Mouse (Mus musculus) kidney, postnatal 0 days (tissue): ENCODE data around the gene Ift57. TPM values are rescaled to one million over a fixed set of nuclear protein-coding genes. Genes with fewer than 3 reads are reported as not detected.

ENCODE experiments used
- ATAC-seq: fragments of 200-750 bp; cut with Nextera tagmentation; replicated peaks from 2 replicates; pipeline ENCODE4 v1.8.0; 2017; ENCODE audit warnings: low read depth, moderate number of reproducible peaks, moderate TSS enrichment, moderate library complexity; ENCODE audit not compliant: low FRiP score
- DNase-seq: peaks from one replicate; pipeline ENCODE4 v3.0.0-alpha.2; 2016; ENCODE audit warnings: low spot score
- H3K27ac ChIP-seq: fragments of 300-500 bp; sonication (generic); 2 replicates; pipeline ENCODE4 v1.5.1; 2014; ENCODE audit warnings: mild to moderate bottlenecking
- H3K27me3 ChIP-seq: fragments of 300-500 bp; sonication (generic); 2 replicates; pipeline ENCODE4 v1.6.1; 2014; ENCODE audit warnings: low read length, mixed read lengths; ENCODE audit not compliant: insufficient read depth
- H3K36me3 ChIP-seq: fragments of 300-500 bp; sonication (generic); 2 replicates; pipeline ENCODE4 v1.6.1; 2014; ENCODE audit warnings: low read length, mixed read lengths; ENCODE audit not compliant: insufficient read depth
- H3K4me1 ChIP-seq: fragments of 300-500 bp; sonication (generic); replicated peaks from 2 replicates; pipeline ENCODE4 v1.6.1; 2014; ENCODE audit warnings: antibody characterized with exemption, low read length, mixed read lengths; ENCODE audit not compliant: insufficient read depth
- H3K4me2 ChIP-seq: fragments of 300-500 bp; sonication (generic); 2 replicates; pipeline ENCODE4 v1.6.1; 2014; ENCODE audit warnings: mild to moderate bottlenecking, low read length, moderate library complexity, mixed read lengths
- H3K4me3 ChIP-seq: fragments of 300-500 bp; sonication (generic); replicated peaks from 2 replicates; pipeline ENCODE4 v1.5.1; 2014; ENCODE audit warnings: low read depth, low read length
- H3K9ac ChIP-seq: fragments of 300-500 bp; sonication (generic); 2 replicates; pipeline ENCODE4 v1.6.1; 2014; ENCODE audit warnings: low read depth, low read length
- H3K9me3 ChIP-seq: fragments of 300-500 bp; sonication (generic); replicated peaks from 2 replicates; pipeline ENCODE4 v1.6.1; 2016; ENCODE audit warnings: low read length, inconsistent platforms, mixed read lengths
- CTCF ChIP-seq: IDR thresholded peaks from 2 replicates; pipeline ENCODE4 v1.5.1; 2016; ENCODE audit warnings: antibody characterized with exemption, low read depth, mild to moderate bottlenecking, moderate library complexity
- WGBS: fragments of 180-500 bp; shearing (Covaris S2); extraction: QIAGEN DNeasy Blood & Tissue Kit; methylation state at CpG from one replicate; pipeline ENCODE4 v1.1.7; 2014; 5-methylcytosine and 5-hydroxymethylcytosine counted together
- polyA plus RNA-seq: library from polyadenylated mRNA; unstranded; fragments of >200 nt; fragmentation: Nextera tagmentation; extraction: Ambion mirVana; gene quantifications from 2 replicates; pipeline ENCODE4 v1.2.1, GENCODE M21; 2015

The Ift57 gene
- polyA plus RNA-seq, 1 experiment from 2014 or later: 41.4 TPM

GRCm38 (mm10) chr16:49806920-49807319, 107.9 kb downstream of the Ift57 start:
- WGBS: 78% methylated on average over 10 of the region's 10 CpGs

GRCm38 (mm10) chr16:49807419-49807841, 108.4 kb downstream of the Ift57 start:
- H3K27ac ChIP-seq: no peak overlapping the region
- no peak for TF ChIP-seq CTCF
- no peak overlapping the region for H3K9ac ChIP-seq
- H3K4me3 ChIP-seq: no peak overlapping the region
- no peaks in the 10 kb centered on the region for H3K36me3 ChIP-seq
- WGBS: 68% methylated on average over 7 of the region's 7 CpGs
- ATAC-seq (no peak), DNase-seq (no peak)
- no peak overlapping the region for H3K4me2 ChIP-seq
- no peaks in the 10 kb centered on the region for H3K27me3 ChIP-seq
- H3K9me3 ChIP-seq: no peaks in the 10 kb centered on the region
- peaks cover 9% of the 10 kb centered on the region for H3K4me1 ChIP-seq

More at GRCm38 (mm10) chr16:49806920-49807319, 107.9 kb downstream of the Ift57 start:
- ATAC-seq (no peak), DNase-seq (no peak)
- Histone ChIP-seq H3K4me1 (peaks cover 9% of the 10 kb centered on the region), H3K4me2 (no peak overlapping the region), H3K36me3 (no peaks in the 10 kb centered on the region), H3K9me3 (no peaks in the 10 kb centered on the region), H3K4me3 (no peak overlapping the region), H3K9ac (no peak overlapping the region), H3K27me3 (no peaks in the 10 kb centered on the region), H3K27ac (no peak overlapping the region)
- no peak for TF ChIP-seq CTCF

- H3K4me1 ChIP-seq: peaks cover 8% of the 10 kb centered on the region
- no peak for TF ChIP-seq CTCF
- no peaks in the 10 kb centered on the region for H3K27me3 ChIP-seq
- H3K4me2 ChIP-seq: no peak overlapping the region
- H3K4me3 ChIP-seq: no peak overlapping the region
- no peak overlapping the region for H3K9ac ChIP-seq
- DNase-seq (no peak), ATAC-seq (no peak)
- H3K9me3 ChIP-seq: no peaks in the 10 kb centered on the region
- 87% methylated on average over 18 of the region's 18 CpGs for WGBS
- no peaks in the 10 kb centered on the region for H3K36me3 ChIP-seq
- no peak overlapping the region for H3K27ac ChIP-seq
Measured at GRCm38 (mm10) chr16:49807862-49808430, 108.9 kb downstream of the Ift57 start.

- TF ChIP-seq CTCF: no peak
- no peak for ATAC-seq
- Histone ChIP-seq H3K36me3 (no peaks in the 10 kb centered on the region), H3K4me1 (no peaks in the 10 kb centered on the region), H3K4me3 (no peak overlapping the region), H3K27me3 (no peaks in the 10 kb centered on the region), H3K27ac (no peak overlapping the region), H3K9ac (no peak overlapping the region), H3K9me3 (no peaks in the 10 kb centered on the region), H3K4me2 (no peak overlapping the region)
- WGBS: 83% methylated on average over 2 of the region's 2 CpGs
- DNase-seq: no peak
Measured at GRCm38 (mm10) chr16:49811897-49812296, 112.9 kb downstream of the Ift57 start.

GRCm38 (mm10) chr16:49812821-49813616, 114.0 kb downstream of the Ift57 start:
- Histone ChIP-seq H3K9me3 (no peaks in the 10 kb centered on the region), H3K27ac (no peak overlapping the region), H3K27me3 (no peaks in the 10 kb centered on the region), H3K4me1 (no peaks in the 10 kb centered on the region), H3K36me3 (no peaks in the 10 kb centered on the region), H3K9ac (no peak overlapping the region), H3K4me2 (no peak overlapping the region), H3K4me3 (no peak overlapping the region)
- TF ChIP-seq CTCF: no peak
- peak; percentile 67 for DNase-seq
- ATAC-seq: no peak
- 64% methylated on average over 10 of the region's 10 CpGs for WGBS

GRCm38 (mm10) chr16:49814419-49814818, 115.4 kb downstream of the Ift57 start:
- no peaks in the 10 kb centered on the region for H3K9me3 ChIP-seq
- TF ChIP-seq CTCF: no peak
- no peak overlapping the region for H3K4me2 ChIP-seq
- H3K36me3 ChIP-seq: no peaks in the 10 kb centered on the region
- DNase-seq: peak; percentile 47
- no peaks in the 10 kb centered on the region for H3K4me1 ChIP-seq
- H3K27ac ChIP-seq: no peak overlapping the region
- no peak overlapping the region for H3K9ac ChIP-seq
- ATAC-seq: peak; percentile 72
- 40% methylated on average over 4 of the region's 4 CpGs for WGBS
- no peaks in the 10 kb centered on the region for H3K27me3 ChIP-seq
- H3K4me3 ChIP-seq: no peak overlapping the region

Other genes with a start within 250 kb of the Ift57 start
- 95.6 and 99.0 TPM in 2 replicates for gene Cd47, start 101.3 kb downstream of the Ift57 start, polyA plus RNA-seq